Mouse (Mus musculus) heart, adult 8-10 months (tissue): ENCODE measurements around the gene Arpc5l. TPM values are rescaled to one million over a fixed set of nuclear protein-coding genes. Genes with fewer than 3 reads are reported as not detected.
"Not testable (repeated sequence)": the region's sequence is repeated elsewhere in the genome, so short reads cannot be mapped to it uniquely, and the experiment has no call there.

Experiments used
- DNase-seq: peaks from one replicate; pipeline ENCODE4 v3.0.0; 2022; ENCODE audit warnings: low spot score
- total RNA-seq, 4 experiments: library from RNA; stranded (reverse); gene quantifications; 2 replicates each; pipeline ENCODE4 v1.2.4; 2022

The Arpc5l gene
- total RNA-seq, 4 experiments from 2014 or later = 90.3 to 125 (median 106) TPM

GRCm38 (mm10) chr2:38999910-39000586 lies 5.1 kb upstream of the Arpc5l start:
- no peak for DNase-seq

GRCm38 (mm10) chr2:39000587-39000919 lies 4.6 kb upstream of the Arpc5l start:
- DNase-seq = no peak

GRCm38 (mm10) chr2:39001866-39002265 lies 3.3 kb upstream of the Arpc5l start:
- DNase-seq = no peak

GRCm38 (mm10) chr2:39003106-39003505 lies 2.0 kb upstream of the Arpc5l start:
- no peak for DNase-seq

GRCm38 (mm10) chr2:39003512-39003911 lies 1.6 kb upstream of the Arpc5l start:
- no peak for DNase-seq

GRCm38 (mm10) chr2:39004372-39004771 lies 776 bp upstream of the Arpc5l start:
- DNase-seq = no peak

- DNase-seq = no peak
These were observed 479 bp downstream of the Arpc5l start, which contains the start of gene Rpl35 for GRCm38 (mm10) chr2:39005574-39006079. Gene Rpl35 (minus strand): TSS chr2:39005624.

GRCm38 (mm10) chr2:39006149-39006730 lies 1.1 kb downstream of the Arpc5l start:
- DNase-seq = no peak

GRCm38 (mm10) chr2:39007865-39008264 lies 2.7 kb downstream of the Arpc5l start:
- peak; percentile 94 for DNase-seq

- no peak for DNase-seq
These were observed 3.3 kb downstream of the Arpc5l start for GRCm38 (mm10) chr2:39008350-39008851.

- no peak for DNase-seq
These were observed 3.8 kb downstream of the Arpc5l start for GRCm38 (mm10) chr2:39008954-39009365.

- DNase-seq = not testable (repeated sequence)
These were observed 5.0 kb downstream of the Arpc5l start for GRCm38 (mm10) chr2:39010144-39010543.

- peak; percentile 55 for DNase-seq
These were observed 6.1 kb downstream of the Arpc5l start for GRCm38 (mm10) chr2:39011264-39011663.

GRCm38 (mm10) chr2:39011971-39012370 lies 6.8 kb downstream of the Arpc5l start:
- no peak for DNase-seq

- no peak for DNase-seq
These were observed 7.7 kb downstream of the Arpc5l start for GRCm38 (mm10) chr2:39012768-39013279.

GRCm38 (mm10) chr2:39016581-39016980 lies 11.4 kb downstream of the Arpc5l start:
- no peak for DNase-seq

GRCm38 (mm10) chr2:39020004-39020403 lies 14.9 kb downstream of the Arpc5l start:
- no peak for DNase-seq

- no peak for DNase-seq
These were observed 26.5 kb downstream of the Arpc5l start for GRCm38 (mm10) chr2:39031611-39032010.

- no peak for DNase-seq
These were observed 35.1 kb downstream of the Arpc5l start for GRCm38 (mm10) chr2:39040215-39040614.

- DNase-seq = no peak
These were observed 43.4 kb downstream of the Arpc5l start for GRCm38 (mm10) chr2:39048515-39048914.

- no peak for DNase-seq
These were observed 59.7 kb downstream of the Arpc5l start for GRCm38 (mm10) chr2:39064687-39065399.
